Mouse (Mus musculus) heart, adult 2 months (tissue): ENCODE data around the gene Apba1. TPM values are rescaled to one million over a fixed set of nuclear protein-coding genes. Genes with fewer than 3 reads are reported as not detected.

ENCODE experiments used
- DNase-seq, 2 experiments: peaks; one replicate each; pipeline ENCODE4 v3.0.0; 2021
- H3K27ac ChIP-seq: fragments of 200-600 bp; 2 replicates; pipeline ENCODE4 v1.8.1; 2022
- H3K27me3 ChIP-seq: fragments of 200-500 bp; 2 replicates; pipeline ENCODE4 v1.6.1; 2012; ENCODE audit warnings: mild to moderate bottlenecking, low read length, inconsistent platforms, mixed read lengths; ENCODE audit not compliant: control insufficient read depth, insufficient read depth
- H3K36me3 ChIP-seq: fragments of 200-500 bp; 2 replicates; pipeline ENCODE4 v1.6.1; 2012; ENCODE audit warnings: low read length, inconsistent platforms; ENCODE audit not compliant: control insufficient read depth, insufficient read depth
- H3K4me1 ChIP-seq: fragments of 200-500 bp; 2 replicates; pipeline ENCODE4 v1.6.1; 2011; ENCODE audit warnings: low read length; ENCODE audit not compliant: control insufficient read depth, insufficient read depth
- H3K4me3 ChIP-seq: fragments of 200-600 bp; 2 replicates; pipeline ENCODE4 v1.8.1; 2022
- H3K79me2 ChIP-seq: fragments of 200-500 bp; replicated peaks from 2 replicates; pipeline ENCODE4 v1.6.1; 2012; ENCODE audit warnings: mild to moderate bottlenecking, inconsistent platforms, low read length, moderate library complexity, mixed read lengths; ENCODE audit not compliant: control insufficient read depth, insufficient read depth
- H3K9ac ChIP-seq: fragments of 200-500 bp; 2 replicates; pipeline ENCODE4 v1.6.1; 2012; ENCODE audit warnings: low read depth, mild to moderate bottlenecking, control low read depth, inconsistent platforms, low read length, mixed read lengths
- CTCF ChIP-seq: fragments of 200-600 bp; IDR thresholded peaks from 2 replicates; pipeline ENCODE4 v1.8.1; 2022; ENCODE audit warnings: antibody characterized with exemption, mild to moderate bottlenecking, moderate library complexity
- EP300 ChIP-seq: fragments of 200-500 bp; IDR thresholded peaks from 2 replicates; pipeline ENCODE4 v1.6.1; 2011; ENCODE audit warnings: low read depth, low read length, control low read depth; ENCODE audit not compliant: insufficient read depth
- POLR2A ChIP-seq: fragments of 200-500 bp; IDR thresholded peaks from 2 replicates; pipeline ENCODE4 v1.6.1; 2011; ENCODE audit warnings: mild to moderate bottlenecking, low read depth, low read length, control low read depth; ENCODE audit not compliant: insufficient read depth
- WGBS: fragments of 180-500 bp; shearing (Covaris S2); methylation state at CpG from one replicate; pipeline ENCODE4 v1.1.7; 2018; 5-methylcytosine and 5-hydroxymethylcytosine counted together
- intact Hi-C: fragments of 180-260 bp; cut with DNase I; formaldehyde crosslinking; loops from one replicate; pipeline ENCODE4 v1.15.1; 2025
- polyA plus RNA-seq: library from polyadenylated mRNA; depleted of rRNA; stranded (reverse); fragments of >200 nt; gene quantifications from 2 replicates; pipeline ENCODE4 v1.2.3, GENCODE M21; 2012
- total RNA-seq, 2 experiments: library from RNA; stranded (reverse); gene quantifications; 2 replicates each; pipeline ENCODE4 v1.2.3; 2021

The Apba1 gene
- total and polyA plus RNA-seq, 3 experiments: 2.7 to 3.9 (median 3.0) TPM

- DNase-seq: peak; percentile 64 to 66
- Histone ChIP-seq H3K9ac (no peak overlapping the region), H3K79me2 (no peaks in the 10 kb centered on the region), H3K27ac (peak overlapping the region; percentile 23; the same call in 1 of the 2 replicates), H3K27me3 (no peaks in the 10 kb centered on the region), H3K36me3 (no peaks in the 10 kb centered on the region), H3K4me3 (no peak overlapping the region), H3K4me1 (peaks cover 12% of the 10 kb centered on the region)
- intact Hi-C loops: loop anchor here (2.0 to 10.0 kb wide), 2 partner anchors 385 to 587 kb away; no protein-coding TSS in a partner anchor
- TF ChIP-seq CTCF (no peak), POLR2A (no peak)
- WGBS: 34% methylated on average over 3 of the region's 3 CpGs
These were observed 201.6 kb downstream of the Apba1 start for GRCm38 (mm10) chr19:23960275-23960674.

GRCm38 (mm10) chr19:23960831-23961447, 202.3 kb downstream of the Apba1 start:
- no peak for DNase-seq
- H3K36me3 ChIP-seq: no peaks in the 10 kb centered on the region
- intact Hi-C loops: loop anchor here (1.0 to 10.0 kb wide), 5 partner anchors 60 to 588 kb away; no protein-coding TSS in a partner anchor
- no peak overlapping the region for H3K9ac ChIP-seq
- H3K4me3 ChIP-seq: no peak overlapping the region
- TF ChIP-seq POLR2A (no peak), EP300 (no peak), CTCF (no peak)
- H3K27ac ChIP-seq: peak overlapping the region; percentile 23; the same call in 1 of the 2 replicates
- H3K79me2 ChIP-seq: no peaks in the 10 kb centered on the region
- WGBS: 69% methylated on average over 6 of the region's 6 CpGs
- H3K4me1 ChIP-seq: peaks cover 12% of the 10 kb centered on the region
- no peaks in the 10 kb centered on the region for H3K27me3 ChIP-seq

- intact Hi-C loops: loop anchor here (1.0 to 10.0 kb wide), 5 partner anchors 60 to 589 kb away; no protein-coding TSS in a partner anchor
- peaks cover 12% of the 10 kb centered on the region for H3K4me1 ChIP-seq
- 2% methylated on average over 8 of the region's 8 CpGs for WGBS
These were observed 202.8 kb downstream of the Apba1 start for GRCm38 (mm10) chr19:23961516-23961915.

GRCm38 (mm10) chr19:23964401-23964910, 205.8 kb downstream of the Apba1 start:
- Histone ChIP-seq H3K79me2 (no peaks in the 10 kb centered on the region), H3K9ac (no peak overlapping the region), H3K27ac (no peak overlapping the region), H3K4me1 (peaks cover 16% of the 10 kb centered on the region), H3K27me3 (no peaks in the 10 kb centered on the region), H3K4me3 (no peak overlapping the region), H3K36me3 (peaks cover 2% of the 10 kb centered on the region; the same call in 1 of the 2 replicates)
- 35% methylated on average over 10 of the region's 10 CpGs for WGBS
- TF ChIP-seq POLR2A (no peak), CTCF (no peak), EP300 (no peak)
- intact Hi-C loops: loop anchor here (10.0 kb wide), 1 partner anchor 390 kb away; no protein-coding TSS in a partner anchor
- DNase-seq: no peak

More at GRCm38 (mm10) chr19:23961516-23961915, 202.8 kb downstream of the Apba1 start:
- peak; percentile 72 to 83 for DNase-seq
- TF ChIP-seq EP300 (peak; percentile 96), CTCF (peak; percentile 97), POLR2A (no peak)
- H3K27me3 ChIP-seq: no peaks in the 10 kb centered on the region
- H3K9ac ChIP-seq: no peak overlapping the region
- H3K36me3 ChIP-seq: no peaks in the 10 kb centered on the region
- no peak overlapping the region for H3K4me3 ChIP-seq
- H3K27ac ChIP-seq: no peak overlapping the region
- no peaks in the 10 kb centered on the region for H3K79me2 ChIP-seq

- Histone ChIP-seq H3K9ac (no peak overlapping the region), H3K27ac (peak overlapping the region; percentile 61), H3K4me1 (peaks cover 7% of the 10 kb centered on the region), H3K27me3 (no peaks in the 10 kb centered on the region), H3K79me2 (no peaks in the 10 kb centered on the region), H3K36me3 (peaks cover 2% of the 10 kb centered on the region; the same call in 1 of the 2 replicates), H3K4me3 (no peak overlapping the region)
- no peak for TF ChIP-seq CTCF
- TF ChIP-seq EP300: no peak
- no peak for DNase-seq
- whole genome bisulfite sequencing: 89% methylated on average over 9 of the region's 9 CpGs
- intact Hi-C loops: loop anchor here (10.0 kb wide), 1 partner anchor 392 kb away; no protein-coding TSS in a partner anchor
These were observed 207.7 kb downstream of the Apba1 start for GRCm38 (mm10) chr19:23966376-23966775.

GRCm38 (mm10) chr19:23967156-23967555, 208.5 kb downstream of the Apba1 start:
- Histone ChIP-seq H3K4me1 (peaks cover 7% of the 10 kb centered on the region), H3K79me2 (no peaks in the 10 kb centered on the region), H3K9ac (no peak overlapping the region), H3K36me3 (peaks cover 5% of the 10 kb centered on the region; the same call in 1 of the 2 replicates), H3K4me3 (no peak overlapping the region), H3K27ac (peak overlapping the region; percentile 61), H3K27me3 (no peaks in the 10 kb centered on the region)
- intact Hi-C loops: loop anchor here (10.0 kb wide), 1 partner anchor 392 kb away; no protein-coding TSS in a partner anchor
- WGBS: 7% methylated on average over 2 of the region's 2 CpGs
- TF ChIP-seq CTCF (no peak), EP300 (0 out of 2 replicates have a peak, but pooled peaks have one; percentile 16)
- DNase-seq: peak; percentile 59 to 79
